Mouse (Mus musculus): ENCODE results near the gene Gm10912.

DNA sequence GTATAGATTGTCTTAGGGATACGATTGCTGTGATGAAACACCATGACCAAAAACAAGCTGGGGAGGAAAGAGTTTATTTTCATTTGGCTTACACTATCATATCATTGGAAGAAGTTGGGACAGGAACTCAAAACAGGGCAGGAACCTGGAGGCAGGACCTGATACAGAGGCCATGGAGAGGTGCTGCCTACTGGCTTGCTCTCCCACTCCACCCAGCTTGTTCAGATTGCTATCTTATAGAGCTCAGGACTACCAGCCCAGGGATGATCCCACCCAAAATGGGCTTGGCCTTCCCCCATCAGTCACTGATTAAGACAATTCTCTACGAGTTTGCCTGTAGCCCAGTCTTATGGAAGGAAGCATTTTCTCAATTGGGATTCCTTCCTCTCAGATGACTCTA, 1.5 kb upstream of the Gm10912 start:
- TF ChIP-seq POLR2A (IDR thresholded peaks at IDR 0.05; ENCODE audit: borderline replicate concordance, insufficient read depth, low read length), result no peak
- no peak for TF ChIP-seq CTCF (IDR thresholded peaks at IDR 0.05; ENCODE audit: borderline replicate concordance, insufficient read depth, low read depth, low read length)
